ENCODE assay signal across 9 mouse cellular contexts in the genomic region with DNA sequence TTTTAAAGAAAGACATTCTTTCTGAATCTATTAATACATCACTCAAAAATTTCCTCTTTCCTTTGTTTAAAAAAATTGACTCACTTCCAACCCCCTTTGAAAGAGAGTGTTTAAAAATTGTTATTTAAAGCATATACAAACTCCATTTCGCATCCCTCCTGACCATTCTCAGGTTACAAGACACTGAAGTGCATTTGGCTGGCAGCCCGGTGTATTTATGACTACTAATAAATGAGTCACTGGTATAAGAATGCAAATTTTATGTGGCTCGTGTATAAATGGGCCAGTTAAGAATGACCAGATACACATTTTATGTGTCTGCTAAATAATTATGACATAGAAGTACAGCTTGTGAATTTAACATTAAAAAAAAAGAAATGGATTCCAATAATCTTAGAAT.
A peak's percentile ranks its signal among the peaks of the same experiment; 100 is the strongest.
DNase-seq lines count a peak whose midpoint lies in the region; ATAC-seq and TF ChIP-seq lines count a peak whose summit lies in the region.
"Had no signal": no experiment of that assay in that cellular context is flagged by ENCODE, and none has a peak within 500 bp of the region (broad histone marks: within the 10 kb centered on the region; RNA-seq: fewer than 3 reads in every experiment).

No protein-coding gene starts in this region.

- H3K4me3 ChIP-seq in heart, postnatal 0 days (ENCODE audit: low read depth, low read length) = no peak overlapping the region
- no peak overlapping the region for H3K4me3 ChIP-seq in layer of hippocampus, adult 2 months

- no peak overlapping the region for H3K27ac ChIP-seq in heart, postnatal 0 days (ENCODE audit: low read depth)
- no peak overlapping the region for H3K27ac ChIP-seq in layer of hippocampus, adult 2 months

- peaks cover 17% of the 10 kb centered on the region; the same call in 1 of the 2 replicates for H3K4me1 ChIP-seq in heart, postnatal 0 days (ENCODE audit: control insufficient read depth, insufficient read depth)

- no peak for TF ChIP-seq CTCF in heart, postnatal 0 days (IDR thresholded peaks at IDR 0.05; ENCODE audit: low read depth)
- no peak for TF ChIP-seq CTCF in layer of hippocampus, adult 2 months (conservative IDR thresholded peaks at IDR 0.05)

- H3K27me3 ChIP-seq in heart, postnatal 0 days (ENCODE audit: control insufficient read depth, insufficient read depth, low read length) = no peaks in the 10 kb centered on the region

- DNase-seq in heart, postnatal 0 days (ENCODE audit: low spot score) = peak; percentile 74
- no peak for DNase-seq in heart, adult 11 months
- peak; percentile 66 for DNase-seq in adrenal gland, adult 2 months
- peak; percentile 6 for DNase-seq in kidney, adult 18-20 months
- DNase-seq in lung, postnatal 10 days = peak; percentile 76
- no peak for DNase-seq in layer of hippocampus, adult 2 months (ENCODE audit: low spot score in 2 of 2)
- DNase-seq: cerebellum, adult 18-20 months had no signal

- 0 out of 2 replicates have a peak, but pooled peaks have one; percentile 24 for ATAC-seq in heart, postnatal 0 days (ENCODE audit: insufficient read depth, low read depth)
- no peak for ATAC-seq in erythroblast, adult 5-6 weeks (replicated peaks; ENCODE audit: low FRiP score, poor library complexity, severe bottlenecking)
- ATAC-seq in megakaryocyte, adult 5-6 weeks (ENCODE audit: poor library complexity, severe bottlenecking) = no peak

- H3K9me3 ChIP-seq in heart, postnatal 0 days (replicated peaks; ENCODE audit: control insufficient read depth, low read length) = no peaks in the 10 kb centered on the region

- no peak overlapping the region for H3K4me2 ChIP-seq in heart, postnatal 0 days (ENCODE audit: low read depth, low read length)

- H3K36me3 ChIP-seq in heart, postnatal 0 days (replicated peaks; ENCODE audit: control insufficient read depth, insufficient read depth, low read length) = no peaks in the 10 kb centered on the region

- H3K9ac ChIP-seq in heart, postnatal 0 days (replicated peaks; ENCODE audit: low read depth, low read length) = no peak overlapping the region

- no peak for TF ChIP-seq EP300 in heart, postnatal 0 days (IDR thresholded peaks at IDR 0.05; ENCODE audit: low read depth)

- WGBS in heart, postnatal 0 days = 8% methylated on average over 3 of the region's 3 CpGs

Comparison
In these comparisons a context has a peak if more than half of its experiments do, and no peak if none do; other contexts are left out.
1. DNase-seq: peak in heart, postnatal 0 days (single experiment), adrenal gland, adult 2 months (single experiment), kidney, adult 18-20 months (single experiment) and lung, postnatal 10 days (single experiment); none in heart, adult 11 months (single experiment) and layer of hippocampus, adult 2 months (0 of 2).